Mouse (Mus musculus) cerebellum, adult 8-10 months (tissue): ENCODE measurements around the gene Kif5a.

Source experiments
- DNase-seq: peaks from one replicate; pipeline ENCODE4 v3.0.0; 2022

Gene Kif5a

DNA sequence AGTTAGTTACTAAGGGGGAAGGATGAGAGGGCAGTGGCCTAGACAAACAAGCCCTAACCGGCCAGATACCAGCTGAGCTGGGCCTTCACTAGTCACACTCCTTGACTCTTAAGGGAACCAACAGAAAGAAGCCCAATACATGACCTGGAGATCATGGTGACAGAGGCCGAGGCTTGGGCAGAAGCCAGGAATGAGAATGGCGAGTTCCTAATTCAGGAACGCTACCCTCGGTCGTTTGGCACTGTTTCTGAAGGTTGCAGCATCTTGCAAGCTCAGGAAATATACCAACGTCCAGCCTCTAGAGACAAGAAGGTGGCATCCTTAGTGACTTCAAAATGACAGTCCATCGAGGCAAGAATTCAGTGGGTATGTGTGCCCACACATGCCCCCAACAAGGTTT, 1.2 kb upstream of the Kif5a start:
- DNase-seq = no peak

DNA sequence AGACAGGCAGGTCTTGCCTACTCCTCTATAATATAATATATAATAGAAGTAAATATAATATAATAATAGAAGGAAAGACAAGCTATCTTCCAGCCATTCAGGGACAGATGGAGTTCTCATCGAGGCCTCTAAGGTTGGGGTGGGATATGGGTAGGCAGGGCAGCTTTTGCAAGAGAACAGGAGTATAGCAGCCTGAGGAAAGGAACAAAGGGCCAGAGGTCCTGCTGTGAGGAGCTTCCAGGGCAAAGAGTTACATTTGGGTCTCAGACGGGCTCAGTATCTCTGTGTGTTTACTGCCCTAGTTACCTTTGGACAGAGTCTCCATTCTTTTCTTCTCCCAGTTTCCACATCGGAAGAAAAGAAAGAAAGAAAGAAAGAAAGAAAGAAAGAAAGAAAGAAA, 483 bp upstream of the Kif5a start:
- DNase-seq = no peak

DNA sequence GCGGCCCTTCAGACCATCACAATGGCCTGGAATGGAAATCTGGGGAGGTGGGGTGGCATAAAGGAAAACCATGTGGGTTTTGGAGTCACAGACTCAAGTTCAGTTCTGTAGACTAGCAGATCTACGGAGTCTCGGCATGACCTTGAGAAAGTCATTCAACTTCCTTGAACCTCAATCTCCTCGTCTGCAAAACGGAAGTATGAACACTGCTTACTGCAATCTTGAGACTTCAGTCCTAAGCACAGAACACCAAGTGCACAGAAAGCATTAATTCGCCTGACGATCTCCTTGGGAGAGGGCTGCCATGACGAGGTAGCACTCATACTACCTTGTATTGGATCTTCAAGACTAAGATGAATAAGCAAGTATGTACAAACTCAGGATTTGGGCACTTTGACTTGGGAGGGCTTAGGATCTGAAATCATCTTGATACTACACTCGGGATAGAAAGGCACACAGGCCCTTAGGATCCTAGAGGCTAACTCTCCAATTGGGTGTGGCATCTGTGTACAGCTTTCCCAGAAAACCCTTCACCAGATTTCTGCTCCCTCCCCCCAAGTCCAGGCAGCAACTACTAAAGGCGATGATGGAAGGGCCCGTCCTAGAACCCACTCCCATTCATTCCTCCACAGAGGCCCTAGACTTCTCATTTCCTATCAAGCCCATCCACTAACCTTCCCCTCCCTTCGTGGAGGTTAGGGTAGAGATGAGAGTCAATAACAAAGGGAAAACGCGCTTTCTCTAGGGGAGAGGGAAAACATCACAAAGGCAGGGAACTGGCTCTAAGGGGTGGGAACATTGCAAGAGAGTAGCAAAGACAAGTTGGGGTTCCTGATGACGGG, 1.2 kb downstream of the Kif5a start:
- DNase-seq = no peak

DNA sequence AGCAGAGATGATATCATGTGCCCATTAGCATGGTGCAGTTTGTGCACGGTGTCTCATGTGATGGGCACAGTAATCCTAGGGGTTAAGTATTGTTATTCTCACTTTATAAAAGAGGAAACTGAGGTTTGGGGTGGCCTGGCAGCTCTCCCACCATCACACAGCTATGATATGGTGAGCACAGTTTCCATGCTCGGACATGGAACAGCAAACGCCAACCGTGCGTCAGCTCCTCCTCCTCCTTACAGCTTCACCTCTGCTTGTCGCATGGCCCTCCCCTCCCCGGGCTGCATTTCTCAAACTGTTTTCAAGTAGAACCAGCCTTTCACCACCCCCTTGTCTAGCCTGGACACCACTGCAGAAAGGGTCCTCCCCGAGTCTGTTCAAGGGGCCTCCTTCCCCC, 4.7 kb downstream of the Kif5a start:
- no peak for DNase-seq

DNA sequence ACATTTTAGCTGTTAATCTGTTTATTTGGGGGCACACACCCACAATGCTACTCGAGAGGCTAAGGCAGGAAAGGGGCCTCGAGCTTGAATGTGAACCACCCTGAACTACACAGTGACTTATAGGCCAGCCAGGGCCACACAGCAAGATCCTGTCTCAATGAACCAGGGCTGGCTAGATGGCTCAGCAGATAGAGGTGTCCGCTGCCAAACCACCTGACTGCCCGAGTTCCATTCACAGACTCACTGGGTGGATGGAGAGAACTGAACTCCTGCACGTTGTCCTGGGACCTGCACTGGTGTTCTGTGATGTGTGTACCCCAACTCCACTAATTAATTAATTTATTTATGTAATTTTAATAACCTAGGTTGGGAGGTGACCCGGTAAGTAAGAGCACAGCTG, 5.4 kb downstream of the Kif5a start:
- DNase-seq = no peak

DNA sequence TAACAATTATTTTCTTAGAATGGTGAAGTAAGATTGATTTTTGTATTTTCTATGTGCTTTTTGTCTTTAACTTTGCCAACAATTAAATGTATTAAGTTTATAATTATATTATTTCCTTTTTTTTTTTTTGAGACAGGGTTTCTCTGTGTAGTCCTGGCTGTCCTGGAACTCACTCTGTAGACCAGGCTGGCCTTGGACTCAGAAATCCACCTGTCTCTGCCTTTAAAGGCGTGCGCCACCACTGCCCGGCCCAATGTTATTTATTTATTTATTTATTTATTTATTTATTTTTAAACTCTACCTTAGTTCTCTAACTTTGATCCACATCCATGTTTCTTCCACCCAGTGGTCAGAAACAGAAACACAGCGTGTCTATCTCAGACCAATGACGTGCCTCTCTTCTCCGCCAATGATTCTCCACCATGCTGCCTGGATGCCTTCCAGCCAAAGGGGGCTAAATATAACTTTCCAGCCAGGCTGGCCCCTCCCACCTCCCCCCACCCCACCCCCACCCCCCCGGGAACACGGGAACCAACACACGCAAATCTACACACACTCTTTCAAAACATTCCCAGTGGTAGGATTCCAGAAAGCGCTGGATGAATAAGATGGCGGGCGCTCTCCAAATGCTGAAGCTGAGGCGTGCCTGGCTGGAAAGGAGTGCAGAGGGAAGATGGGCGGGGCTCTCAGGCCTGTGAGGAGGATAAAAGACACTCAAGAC, 7.4 kb downstream of the Kif5a start:
- DNase-seq = no peak

DNA sequence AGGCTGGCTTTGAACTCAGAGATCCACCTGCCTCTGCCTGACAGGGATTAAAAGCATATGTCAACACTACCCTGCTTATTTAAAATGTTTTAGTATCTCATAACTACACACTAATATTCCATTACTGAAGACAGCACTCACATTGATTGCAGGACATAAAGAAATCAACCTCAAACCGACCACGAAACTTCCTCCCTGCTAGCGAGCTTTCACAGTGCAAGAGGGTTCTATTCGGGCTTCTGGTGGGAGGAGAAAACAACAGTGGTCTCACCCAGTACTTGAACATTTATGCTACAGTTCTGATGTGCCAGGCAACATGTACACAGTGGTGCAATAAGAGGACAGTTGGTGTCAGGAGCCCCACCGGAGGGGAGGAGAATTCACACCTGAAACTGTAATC, 12.3 kb downstream of the Kif5a start:
- DNase-seq = no peak

DNA sequence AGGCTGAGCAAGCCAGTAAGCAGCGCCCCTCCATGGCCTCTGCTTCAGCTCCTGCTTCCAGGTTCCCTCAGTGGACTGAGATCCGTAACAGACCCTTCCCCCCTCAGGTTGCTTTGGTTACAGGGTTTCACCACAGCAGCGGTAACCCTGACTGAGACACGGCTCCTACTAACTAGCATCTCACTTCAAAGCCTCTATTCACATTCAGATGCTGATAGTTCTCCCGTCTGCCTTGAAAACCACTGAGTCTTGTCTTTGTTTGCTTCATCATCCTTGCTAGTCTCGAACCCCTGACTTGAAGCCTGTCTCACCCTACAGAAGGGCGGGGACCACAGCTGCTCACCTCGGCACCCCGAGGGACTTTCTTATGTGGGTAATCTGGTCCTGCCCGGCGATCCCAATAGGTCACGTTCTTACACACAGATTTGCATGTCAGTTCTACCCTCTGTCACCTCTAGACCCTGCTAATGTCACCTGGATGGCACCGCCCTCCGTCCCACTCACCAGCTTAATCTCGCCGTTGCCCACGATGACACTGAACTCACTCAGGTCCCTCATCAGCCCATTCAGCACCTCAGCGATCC, 24.8 kb downstream of the Kif5a start:
- no peak for DNase-seq

DNA sequence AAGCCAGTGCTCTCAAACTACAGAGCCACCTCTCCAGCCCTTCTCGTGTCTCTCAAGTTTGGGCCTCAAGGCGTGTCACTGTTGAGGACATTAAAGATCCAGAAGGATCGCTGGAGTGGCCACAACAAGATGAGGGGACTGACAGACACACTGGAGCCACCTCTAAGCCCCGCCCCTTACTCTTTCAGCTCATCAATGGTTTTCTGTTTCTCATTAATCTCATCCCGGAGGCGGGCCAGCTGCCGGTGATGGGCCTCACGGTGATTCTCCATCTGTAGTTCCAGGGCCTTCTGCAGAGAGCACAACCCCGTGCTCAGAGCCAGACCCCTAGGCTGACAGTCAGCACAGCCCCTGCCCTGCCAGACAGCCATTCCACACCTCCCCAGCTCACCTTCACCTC, 26.6 kb downstream of the Kif5a start:
- DNase-seq = no peak

DNA sequence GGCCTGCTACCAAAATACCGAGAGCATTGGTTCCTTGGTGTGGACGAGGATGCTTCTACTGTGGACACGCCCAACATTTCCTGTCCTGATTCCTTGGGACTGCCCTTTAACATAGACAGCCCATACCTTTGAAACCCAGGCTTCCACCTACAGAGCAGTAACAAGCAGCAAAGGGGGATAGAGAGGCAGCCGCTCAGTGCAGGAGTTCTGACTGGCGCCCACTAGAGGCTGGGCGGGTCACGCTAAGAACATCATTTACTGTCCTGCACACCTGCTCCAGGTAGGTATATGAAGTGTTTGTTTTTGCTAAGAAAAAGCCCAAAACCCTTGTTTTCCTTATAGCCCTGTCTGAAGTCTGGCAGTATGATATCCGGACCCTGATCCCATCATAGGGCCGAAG, 30.0 kb downstream of the Kif5a start:
- DNase-seq = no peak

DNA sequence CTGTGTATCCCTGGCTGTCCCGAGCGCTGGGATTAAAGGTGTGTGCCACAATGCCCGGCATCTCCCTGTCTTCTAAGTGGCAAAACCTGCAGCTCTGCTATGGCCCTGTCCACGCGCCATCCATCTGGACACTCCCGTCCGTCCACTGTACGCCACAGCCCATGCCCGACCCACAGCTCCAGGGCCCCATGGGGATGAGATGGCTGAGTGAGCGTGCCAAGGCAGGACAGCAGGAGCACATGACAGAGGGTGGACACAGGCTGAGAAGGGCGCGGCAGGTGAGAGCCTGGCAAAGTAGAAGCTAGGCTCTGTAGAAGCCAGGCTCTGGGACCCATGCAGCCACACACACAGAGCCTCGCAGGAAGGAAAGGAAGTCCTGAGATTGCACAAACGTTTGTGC, 31.4 kb downstream of the Kif5a start:
- DNase-seq = no peak

DNA sequence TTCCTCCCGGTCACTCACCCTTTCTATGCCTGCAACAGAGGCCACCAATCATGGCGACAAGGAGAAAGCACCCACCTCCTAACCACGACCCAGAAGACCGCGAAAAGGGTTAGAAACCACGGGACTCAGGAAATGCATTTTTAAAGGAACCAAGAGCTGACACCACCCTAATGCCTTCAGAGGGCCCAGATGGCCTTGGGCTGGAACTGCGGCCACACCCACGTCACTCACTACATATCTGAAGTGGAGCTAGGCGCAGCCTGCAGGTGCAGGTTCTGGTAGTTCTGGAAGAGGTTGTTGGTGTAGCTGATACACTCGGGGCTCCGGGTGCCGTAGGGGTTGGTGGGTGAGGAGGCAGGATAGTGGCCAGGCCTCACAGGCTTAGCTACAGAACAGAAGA, 32.5 kb downstream of the Kif5a start:
- no peak for DNase-seq

DNA sequence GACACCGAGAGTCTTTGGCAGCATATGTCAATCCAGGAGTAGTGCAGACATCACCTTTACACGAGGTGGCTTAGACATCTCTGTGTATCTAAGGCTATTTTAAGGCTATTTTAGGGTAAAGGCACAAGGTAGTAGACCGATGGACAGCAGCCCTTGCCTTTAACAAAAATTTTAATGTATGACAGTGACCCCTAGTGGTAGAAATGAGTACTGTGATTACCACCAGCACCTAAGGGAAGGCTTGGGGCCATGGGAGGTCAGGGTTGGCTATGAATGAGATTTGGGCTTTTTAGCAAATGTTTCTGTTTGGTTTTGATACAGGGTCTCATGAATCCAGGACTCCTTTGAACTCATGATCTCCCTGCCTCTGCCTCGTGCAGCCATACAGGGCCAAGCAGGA, 34.3 kb downstream of the Kif5a start:
- peak; percentile 74 for DNase-seq

DNA sequence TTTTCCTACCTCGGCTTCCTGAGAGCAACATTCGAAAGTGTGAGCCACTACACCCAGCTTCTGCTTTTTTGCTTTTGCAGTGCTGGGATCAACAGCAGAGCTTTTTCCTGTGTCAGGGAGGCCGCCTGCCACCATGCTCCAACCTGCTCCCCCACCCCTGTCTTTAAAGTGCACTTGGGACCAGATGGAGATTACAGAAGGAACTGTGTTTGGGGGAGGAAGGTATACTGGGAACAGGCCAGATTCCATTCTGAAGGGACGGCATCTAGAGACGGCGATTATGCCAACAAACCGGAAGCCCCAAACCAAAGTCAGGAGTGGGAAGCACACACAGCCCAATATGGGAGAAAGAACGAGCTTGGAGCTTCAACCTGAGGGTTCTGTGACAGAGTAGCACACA, 36.0 kb downstream of the Kif5a start:
- DNase-seq = no peak

DNA sequence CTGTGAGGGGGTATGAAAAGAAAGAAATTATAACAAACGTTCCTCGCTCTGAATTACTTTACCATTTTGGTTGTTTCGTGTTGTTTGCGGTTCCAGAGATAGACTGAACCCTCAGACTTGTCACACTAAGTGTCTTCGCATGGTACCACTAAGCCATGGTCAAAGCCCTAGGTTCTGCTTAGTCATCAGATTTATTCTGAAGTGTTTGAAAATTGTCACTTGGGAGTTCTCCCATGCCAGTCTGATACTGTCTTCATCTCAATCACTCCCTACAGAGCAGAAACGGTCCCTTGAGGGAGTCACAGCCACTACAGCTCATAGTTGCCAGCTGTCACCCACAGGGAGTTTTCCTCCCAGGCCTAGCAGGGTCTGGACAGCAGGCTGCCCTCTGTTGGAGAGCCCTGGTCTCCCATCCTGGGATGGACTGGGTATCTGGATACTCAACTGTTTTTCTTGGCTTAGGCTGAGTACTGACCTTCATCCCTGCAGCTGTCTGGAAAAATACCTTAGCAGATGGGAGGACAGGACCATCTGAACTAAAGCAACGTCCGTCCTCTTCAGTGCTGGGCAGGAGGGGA, 36.7 kb downstream of the Kif5a start:
- no peak for DNase-seq

DNA sequence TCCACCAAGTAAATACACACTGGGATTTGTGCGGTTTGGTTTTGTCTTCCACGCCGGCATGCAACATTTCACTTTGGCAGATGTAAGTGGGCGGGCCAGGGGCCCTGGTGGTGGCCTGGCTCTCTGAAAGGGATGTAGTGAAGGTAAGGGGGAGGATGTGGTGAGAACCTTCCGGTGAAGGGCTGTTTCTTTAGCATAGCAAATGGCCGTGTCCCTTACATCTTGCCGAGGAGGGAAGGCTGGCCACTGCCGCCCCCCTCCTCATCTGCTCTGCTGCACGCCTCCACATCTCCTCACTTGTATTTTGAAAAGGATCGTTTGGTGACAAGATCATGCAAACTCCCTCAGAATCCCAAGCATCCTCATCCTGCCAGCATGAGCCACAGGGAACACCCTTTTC, 37.4 kb downstream of the Kif5a start:
- no peak for DNase-seq

DNA sequence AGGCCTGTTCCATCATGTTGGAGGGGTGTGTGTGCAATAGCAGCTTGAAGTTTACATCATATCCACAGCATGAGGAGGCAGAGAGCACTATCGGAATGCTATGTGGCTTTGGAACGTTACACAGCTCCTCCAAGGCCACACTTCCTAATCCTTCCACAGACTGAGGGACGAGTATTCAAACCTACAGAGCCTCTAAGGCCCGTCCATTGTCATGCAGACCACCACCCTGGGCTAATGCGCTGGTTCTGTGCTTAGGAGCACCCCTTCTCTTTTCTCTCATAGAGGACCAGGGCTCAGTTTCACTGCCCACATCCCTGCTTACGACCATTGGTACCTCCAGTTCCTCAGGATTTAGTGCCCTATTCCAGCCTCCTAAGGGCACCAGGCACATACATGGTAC, 37.9 kb downstream of the Kif5a start:
- no peak for DNase-seq

DNA sequence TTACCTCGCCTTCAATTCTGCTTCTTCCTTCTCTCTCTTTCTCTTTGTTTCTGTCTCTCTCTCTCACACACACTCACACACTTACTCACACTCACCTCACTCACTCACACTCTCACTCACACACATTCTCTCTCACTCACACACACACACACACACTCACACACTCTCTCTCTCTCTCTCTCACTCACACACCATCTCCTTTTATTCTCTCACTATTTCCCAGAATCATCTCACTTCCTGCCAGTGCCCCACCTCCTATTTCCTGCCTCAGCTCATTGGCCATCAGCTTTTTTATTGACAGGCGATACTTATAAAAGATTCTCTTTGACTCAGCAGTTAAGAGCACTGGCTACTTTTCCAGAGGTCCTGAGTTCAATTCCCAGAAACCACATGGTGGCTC, 44.8 kb downstream of the Kif5a start:
- no peak for DNase-seq

DNA sequence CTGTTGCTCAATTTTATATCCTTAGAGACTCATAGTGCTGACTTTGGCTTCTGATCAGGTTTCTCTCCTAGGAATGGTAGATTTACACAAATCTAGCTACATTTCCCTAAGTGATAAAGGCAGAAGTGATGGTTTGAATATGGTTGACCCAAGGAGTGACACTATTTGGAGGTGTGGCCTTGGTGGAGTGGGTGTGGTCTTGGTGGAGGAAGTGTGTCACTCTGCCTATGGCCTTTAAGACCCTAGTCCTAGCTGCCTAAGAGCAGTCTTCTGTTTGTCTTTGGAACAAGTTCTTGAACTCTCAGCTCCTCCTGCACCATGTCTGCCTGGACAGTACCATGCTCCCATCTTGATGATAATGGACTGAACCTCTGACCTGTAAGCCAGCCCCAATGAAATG, 46.0 kb downstream of the Kif5a start:
- DNase-seq = no peak

DNA sequence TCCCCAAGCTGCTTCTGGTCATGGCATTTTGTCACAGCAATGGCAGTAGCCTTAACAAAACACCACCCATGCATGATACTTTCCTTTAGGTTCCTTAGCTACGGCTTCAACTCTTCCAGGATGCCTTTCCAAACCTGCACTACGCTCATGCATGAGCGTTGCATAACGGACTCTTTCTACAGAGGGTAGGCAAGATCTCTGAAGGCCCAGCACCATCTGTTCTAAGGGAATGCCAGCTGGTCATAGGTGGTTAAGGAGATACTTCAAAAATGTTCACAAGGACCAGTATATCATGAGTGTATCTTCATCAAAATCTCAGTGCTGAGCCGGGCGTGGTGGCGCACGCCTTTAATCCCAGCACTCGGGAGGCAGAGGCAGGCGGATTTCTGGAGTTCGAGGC, 46.7 kb downstream of the Kif5a start:
- no peak for DNase-seq

DNA sequence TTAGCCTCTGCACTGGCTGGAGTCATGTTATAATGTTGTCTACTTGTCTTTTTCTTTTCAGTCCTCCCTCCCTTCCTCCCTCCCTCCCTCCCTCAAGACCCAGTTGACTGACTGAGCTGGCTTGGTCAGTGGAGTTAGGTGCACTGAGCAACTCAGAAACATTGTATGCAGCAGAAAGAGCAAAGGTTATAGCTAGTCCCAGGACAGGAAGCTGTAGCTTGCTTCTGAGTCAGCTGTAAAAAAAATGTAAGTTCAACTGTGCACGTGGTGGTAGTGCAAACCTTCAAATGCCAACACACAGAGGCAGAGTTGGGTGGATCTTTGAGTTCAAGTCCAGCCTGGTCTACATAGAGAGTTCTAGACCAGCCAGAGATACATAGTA, 48.7 kb downstream of the Kif5a start:
- no peak for DNase-seq

DNA sequence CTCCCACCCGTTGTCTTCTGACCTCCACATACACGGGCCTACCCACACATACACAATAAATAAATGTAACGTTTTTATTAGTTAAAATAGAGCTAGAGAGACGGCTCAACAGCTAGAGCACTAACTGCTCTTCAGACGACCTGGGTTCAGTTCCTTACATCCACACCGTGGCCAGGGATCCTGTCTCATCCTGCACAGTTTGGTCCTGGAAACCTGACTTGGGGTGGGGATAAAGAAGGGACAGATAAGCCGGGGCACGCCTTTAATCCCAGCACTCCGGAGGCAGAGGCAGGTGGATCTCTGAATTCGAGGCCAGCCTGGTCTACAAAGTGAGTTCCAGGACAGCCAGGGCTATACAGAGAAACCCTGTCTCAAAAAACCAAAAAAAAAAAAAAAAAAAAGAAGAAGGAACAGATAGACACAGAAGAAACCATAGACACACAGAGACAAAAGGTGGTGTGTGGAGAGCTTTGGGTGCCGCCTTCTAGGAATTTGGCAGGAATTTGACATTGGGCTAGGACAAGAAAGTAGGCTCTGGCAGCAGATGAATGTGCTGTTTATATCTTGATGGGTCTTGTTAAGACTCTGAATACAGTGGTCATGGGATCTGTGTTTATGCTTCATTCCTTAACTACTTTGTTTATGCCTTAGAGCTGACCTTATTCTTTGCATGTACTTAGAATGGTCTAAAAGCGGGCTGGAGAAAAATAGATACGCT, 49.3 kb downstream of the Kif5a start:
- DNase-seq = no peak

DNA sequence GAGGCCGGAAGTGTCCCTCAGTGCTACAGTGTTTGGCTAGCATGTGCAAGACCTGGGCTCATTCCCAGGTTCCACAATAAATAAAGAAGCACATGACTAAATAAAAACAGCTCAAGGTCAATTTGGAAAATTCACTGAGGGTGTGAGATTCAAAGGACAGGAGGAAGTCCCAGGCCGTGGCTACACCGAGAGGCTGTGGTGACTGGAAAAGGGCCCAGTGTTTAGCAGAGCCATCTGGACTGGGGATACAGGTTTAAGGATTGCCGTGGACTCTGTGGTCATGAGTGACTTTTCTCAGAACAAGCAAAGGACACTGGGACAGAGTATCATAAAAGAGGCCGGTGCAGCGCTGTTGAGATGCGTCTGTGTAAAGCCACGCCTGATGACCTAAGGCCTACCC, 49.9 kb downstream of the Kif5a start:
- no peak for DNase-seq
